Mouse (Mus musculus) left cerebral cortex, postnatal 14 days (tissue): ENCODE data around the gene Izumo4. TPM values are rescaled to one million over a fixed set of nuclear protein-coding genes. Genes with fewer than 3 reads are reported as not detected.
A peak's percentile ranks its signal among the peaks of the same experiment; 100 is the strongest.

ENCODE experiments used
- DNase-seq, 2 experiments: peaks; one replicate each; pipeline ENCODE4 v3.0.0; 2021 to 2022; ENCODE audit warnings: low spot score in 2 of 2, mixed read lengths in 1 of 2
- intact Hi-C: fragments of 180-260 bp; cut with DNase I; formaldehyde crosslinking; loops from one replicate; pipeline ENCODE4 v1.15.1; 2025
- long read RNA-seq, 2 experiments: library from polyadenylated mRNA; stranded (forward); transcript quantifications; one replicate each; pipeline ENCODE4 v2.0.0; 2021
- total RNA-seq, 2 experiments: library from RNA; stranded (reverse); gene quantifications; 2 replicates each; pipeline ENCODE4 v1.2.3; 2021

The Izumo4 gene
- 10 to 100 TPM; 52.8 to 55.3 TPM for total RNA-seq
- long read RNA-seq, experiment 1, partial matches to known transcripts: 1 of 20 reads
- long read RNA-seq, experiment 1, other reads (novel, unspliced or antisense): 19 of 20 reads
- long read RNA-seq, experiment 2, partial matches to known transcripts: 3 of 24 reads
- long read RNA-seq, experiment 2, other reads (novel, unspliced or antisense): 21 of 24 reads

- peak; percentile 99 for DNase-seq
- intact Hi-C loops: no loop called here
These were observed at the start of gene Izumo4, which contains the start of gene Mob3a for GRCm38 (mm10) chr10:80701721-80702535. TSS of gene Izumo4 (plus strand) at chr10:80702184. TSS of gene Mob3a (minus strand) at chr10:80701977.

GRCm38 (mm10) chr10:80653156-80653720 is 48.7 kb upstream of the Izumo4 start:
- DNase-seq: no peak
- intact Hi-C loops: no loop called here

- no peak for DNase-seq
- intact Hi-C loops: no loop called here
These were observed 47.1 kb upstream of the Izumo4 start for GRCm38 (mm10) chr10:80654866-80655265.

GRCm38 (mm10) chr10:80655406-80656129 is 46.4 kb upstream of the Izumo4 start:
- no peak for DNase-seq
- intact Hi-C loops: loop anchor here (2.0 kb wide), 1 partner anchor 19 kb away; no protein-coding TSS in a partner anchor

GRCm38 (mm10) chr10:80656130-80656862 is 45.7 kb upstream of the Izumo4 start:
- DNase-seq: peak; percentile 94
- intact Hi-C loops: loop anchor here (2.0 kb wide), 1 partner anchor 19 kb away; no protein-coding TSS in a partner anchor

GRCm38 (mm10) chr10:80656863-80657623 is 44.9 kb upstream of the Izumo4 start, which contains the start of gene Btbd2:
TSS of gene Btbd2 (minus strand) at chr10:80657071.
- DNase-seq: no peak
- intact Hi-C loops: loop anchor here (2.0 kb wide), 1 partner anchor 18 kb away; no protein-coding TSS in a partner anchor

GRCm38 (mm10) chr10:80658194-80658840 is 43.7 kb upstream of the Izumo4 start:
- DNase-seq: no peak
- intact Hi-C loops: no loop called here

GRCm38 (mm10) chr10:80658841-80659202 is 43.2 kb upstream of the Izumo4 start:
- intact Hi-C loops: loop anchor here (1.0 kb wide), 1 partner anchor 25 kb away; no protein-coding TSS in a partner anchor

GRCm38 (mm10) chr10:80659213-80659612 is 42.8 kb upstream of the Izumo4 start:
- intact Hi-C loops: loop anchor here (1.0 kb wide), 1 partner anchor 25 kb away; no protein-coding TSS in a partner anchor
- DNase-seq: peak; percentile 75 to 86

More at GRCm38 (mm10) chr10:80658841-80659202, 43.2 kb upstream of the Izumo4 start:
- no peak for DNase-seq

- DNase-seq: no peak
- intact Hi-C loops: no loop called here
These were observed 40.8 kb upstream of the Izumo4 start for GRCm38 (mm10) chr10:80661149-80661548.

- DNase-seq: no peak
- intact Hi-C loops: no loop called here
These were observed 38.3 kb upstream of the Izumo4 start for GRCm38 (mm10) chr10:80663485-80664196.

GRCm38 (mm10) chr10:80664197-80665015 is 37.6 kb upstream of the Izumo4 start:
- intact Hi-C loops: no loop called here

GRCm38 (mm10) chr10:80665016-80665380 is 37.0 kb upstream of the Izumo4 start:
- intact Hi-C loops: no loop called here
- no peak for DNase-seq

More at GRCm38 (mm10) chr10:80664197-80665015, 37.6 kb upstream of the Izumo4 start:
- peak; percentile 39 to 77 for DNase-seq

- DNase-seq: no peak
- intact Hi-C loops: no loop called here
These were observed 36.5 kb upstream of the Izumo4 start for GRCm38 (mm10) chr10:80665459-80665858.

GRCm38 (mm10) chr10:80665981-80666733 is 35.8 kb upstream of the Izumo4 start:
- intact Hi-C loops: no loop called here
- no peak for DNase-seq
